Mouse (Mus musculus) intestine, embryonic 16.5 days (tissue): ENCODE data around the gene Tsc22d4. TPM values are rescaled to one million over a fixed set of nuclear protein-coding genes. Genes with fewer than 3 reads are reported as not detected.
A peak's percentile ranks its signal among the peaks of the same experiment; 100 is the strongest.

ENCODE experiments used
- ATAC-seq: fragments of 200-750 bp; cut with Nextera tagmentation; 2 replicates; pipeline ENCODE4 v1.8.0; 2017; ENCODE audit warnings: moderate TSS enrichment, moderate library complexity
- H3K27ac ChIP-seq: fragments of 300-500 bp; sonication (generic); 2 replicates; pipeline ENCODE4 v1.5.1; 2014; ENCODE audit warnings: mild to moderate bottlenecking, low read length
- H3K27me3 ChIP-seq: fragments of 300-500 bp; sonication (generic); replicated peaks from 2 replicates; pipeline ENCODE4 v1.6.1; 2014; ENCODE audit warnings: low read length, control low read depth, mixed read lengths; ENCODE audit not compliant: control insufficient read depth, insufficient read depth
- H3K36me3 ChIP-seq: fragments of 300-500 bp; sonication (generic); 2 replicates; pipeline ENCODE4 v1.6.1; 2014; ENCODE audit warnings: low read length, control low read depth; ENCODE audit not compliant: control insufficient read depth, insufficient read depth
- H3K4me1 ChIP-seq: fragments of 300-500 bp; sonication (generic); 2 replicates; pipeline ENCODE4 v1.6.1; 2014; ENCODE audit warnings: low read length, control low read depth, mixed read lengths; ENCODE audit not compliant: control insufficient read depth, insufficient read depth
- H3K4me2 ChIP-seq: fragments of 300-500 bp; sonication (generic); 2 replicates; pipeline ENCODE4 v1.6.1; 2014; ENCODE audit warnings: low read depth, low read length, control low read depth
- H3K4me3 ChIP-seq: fragments of 300-500 bp; sonication (generic); 2 replicates; pipeline ENCODE4 v1.5.1; 2014; ENCODE audit warnings: mild to moderate bottlenecking, low read length
- H3K9ac ChIP-seq: fragments of 300-500 bp; sonication (generic); 2 replicates; pipeline ENCODE4 v1.6.1; 2014; ENCODE audit warnings: low read depth, low read length
- H3K9me3 ChIP-seq: fragments of 300-500 bp; sonication (generic); 2 replicates; pipeline ENCODE4 v1.6.1; 2016; ENCODE audit warnings: low read length, control low read depth; ENCODE audit not compliant: control insufficient read depth
- WGBS: fragments of 180-500 bp; shearing (Covaris S2); extraction: QIAGEN DNeasy Blood & Tissue Kit; methylation state at CpG from one replicate; pipeline ENCODE4 v1.1.7; 2014; 5-methylcytosine and 5-hydroxymethylcytosine counted together
- polyA plus RNA-seq: library from polyadenylated mRNA; unstranded; fragments of >200 nt; fragmentation: Nextera tagmentation; extraction: Ambion mirVana; gene quantifications from 2 replicates; pipeline ENCODE4 v1.2.1, GENCODE M21; 2015

The Tsc22d4 gene
- polyA plus RNA-seq, 1 experiment from 2014 or later, result 116 TPM

- Histone ChIP-seq H3K9me3 (no peaks in the 10 kb centered on the region), H3K4me2 (no peak overlapping the region), H3K9ac (no peak overlapping the region), H3K36me3 (peaks cover 2% of the 10 kb centered on the region), H3K27ac (peak overlapping the region; percentile 56; the same call in 1 of the 2 replicates), H3K4me1 (peaks cover 28% of the 10 kb centered on the region), H3K27me3 (no peaks in the 10 kb centered on the region), H3K4me3 (no peak overlapping the region)
- WGBS, result 94% methylated on average over 2 of the region's 2 CpGs
- no peak for ATAC-seq
Measured at GRCm38 (mm10) chr5:137775587-137776290, 30.2 kb downstream of the Tsc22d4 start.

- Histone ChIP-seq H3K4me2 (no peak overlapping the region), H3K27me3 (no peaks in the 10 kb centered on the region), H3K4me1 (peaks cover 28% of the 10 kb centered on the region), H3K27ac (peak overlapping the region; percentile 56), H3K9ac (no peak overlapping the region), H3K4me3 (no peak overlapping the region), H3K36me3 (peaks cover 4% of the 10 kb centered on the region), H3K9me3 (no peaks in the 10 kb centered on the region)
- peak; percentile 43 for ATAC-seq
- 28% methylated on average over 5 of the region's 5 CpGs for WGBS
Measured at GRCm38 (mm10) chr5:137776408-137776918, 30.9 kb downstream of the Tsc22d4 start.

GRCm38 (mm10) chr5:137777267-137777845 lies 31.8 kb downstream of the Tsc22d4 start:
- peaks cover 12% of the 10 kb centered on the region for H3K36me3 ChIP-seq
- WGBS, result 54% methylated on average over 7 of the region's 7 CpGs
- H3K4me3 ChIP-seq, result no peak overlapping the region
- peaks cover 28% of the 10 kb centered on the region for H3K4me1 ChIP-seq
- no peaks in the 10 kb centered on the region for H3K9me3 ChIP-seq
- peak overlapping the region; percentile 86 for H3K27ac ChIP-seq
- no peak overlapping the region for H3K9ac ChIP-seq
- H3K4me2 ChIP-seq, result no peak overlapping the region
- H3K27me3 ChIP-seq, result no peaks in the 10 kb centered on the region
- ATAC-seq, result no peak

GRCm38 (mm10) chr5:137778635-137779034 lies 33.1 kb downstream of the Tsc22d4 start, which contains the start of gene Ppp1r35:
Gene Ppp1r35 (plus strand): TSS chr5:137778849.
- WGBS, result under 1% methylated on average over 31 of the region's 31 CpGs
- peaks cover 18% of the 10 kb centered on the region for H3K36me3 ChIP-seq
- no peaks in the 10 kb centered on the region for H3K9me3 ChIP-seq
- H3K4me1 ChIP-seq, result peaks cover 39% of the 10 kb centered on the region
- ATAC-seq, result peak; percentile 95
- H3K9ac ChIP-seq, result peak within 1 kb of the TSS; percentile 84
- no peaks in the 10 kb centered on the region for H3K27me3 ChIP-seq
- peak within 1 kb of the TSS; percentile 93 for H3K4me2 ChIP-seq
- peak within 1 kb of the TSS; percentile 79 for H3K4me3 ChIP-seq
- H3K27ac ChIP-seq, result peak within 1 kb of the TSS; percentile 86

GRCm38 (mm10) chr5:137779053-137779933 lies 33.8 kb downstream of the Tsc22d4 start:
- H3K4me1 ChIP-seq, result peaks cover 45% of the 10 kb centered on the region
- ATAC-seq, result peak; percentile 52
- H3K36me3 ChIP-seq, result peaks cover 20% of the 10 kb centered on the region
- peak overlapping the region; percentile 79 for H3K4me3 ChIP-seq
- WGBS, result under 1% methylated on average over 82 of the region's 83 CpGs
- H3K27ac ChIP-seq, result peak overlapping the region; percentile 86
- H3K9me3 ChIP-seq, result no peaks in the 10 kb centered on the region
- no peaks in the 10 kb centered on the region for H3K27me3 ChIP-seq
- H3K4me2 ChIP-seq, result peak overlapping the region; percentile 93
- H3K9ac ChIP-seq, result peak overlapping the region; percentile 84

GRCm38 (mm10) chr5:137781661-137782060 lies 36.1 kb downstream of the Tsc22d4 start:
- Histone ChIP-seq H3K9ac (no peak overlapping the region), H3K27ac (no peak overlapping the region), H3K4me1 (peaks cover 48% of the 10 kb centered on the region), H3K9me3 (no peaks in the 10 kb centered on the region), H3K4me3 (no peak overlapping the region), H3K27me3 (no peaks in the 10 kb centered on the region), H3K36me3 (peaks cover 22% of the 10 kb centered on the region), H3K4me2 (no peak overlapping the region)
- 86% methylated on average over 7 of the region's 7 CpGs for WGBS
- no peak for ATAC-seq

GRCm38 (mm10) chr5:137782776-137783522 lies 37.4 kb downstream of the Tsc22d4 start:
- Histone ChIP-seq H3K27me3 (no peaks in the 10 kb centered on the region), H3K9me3 (peaks cover under 1% of the 10 kb centered on the region; the same call in 1 of the 2 replicates), H3K9ac (peak overlapping the region; percentile 96; the same call in 1 of the 2 replicates), H3K4me3 (peak overlapping the region; percentile 89), H3K4me1 (peaks cover 43% of the 10 kb centered on the region), H3K36me3 (peaks cover 22% of the 10 kb centered on the region), H3K4me2 (peak overlapping the region; percentile 94), H3K27ac (no peak overlapping the region)
- ATAC-seq, result no peak
- 81% methylated on average over 13 of the region's 13 CpGs for WGBS

GRCm38 (mm10) chr5:137783901-137784540 lies 38.5 kb downstream of the Tsc22d4 start:
- Histone ChIP-seq H3K36me3 (peaks cover 22% of the 10 kb centered on the region), H3K9ac (peak overlapping the region; percentile 96), H3K27me3 (no peaks in the 10 kb centered on the region), H3K4me2 (peak overlapping the region; percentile 94), H3K9me3 (peaks cover 4% of the 10 kb centered on the region; the same call in 1 of the 2 replicates), H3K4me3 (peak overlapping the region; percentile 89), H3K27ac (no peak overlapping the region), H3K4me1 (peaks cover 40% of the 10 kb centered on the region)
- 54% methylated on average over 9 of the region's 9 CpGs for WGBS
- no peak for ATAC-seq
